Mouse (Mus musculus) hindbrain, embryonic 15.5 days (tissue): ENCODE measurements around the gene Arid5b. TPM values are rescaled to one million over a fixed set of nuclear protein-coding genes. Genes with fewer than 3 reads are reported as not detected.

ENCODE experiments used
- ATAC-seq: fragments of 200-750 bp; cut with Nextera tagmentation; 2 replicates; pipeline ENCODE4 v1.8.0; 2017; ENCODE audit warnings: low read depth, moderate number of reproducible peaks, moderate TSS enrichment; ENCODE audit not compliant: low FRiP score
- H3K27ac ChIP-seq: fragments of 300-500 bp; sonication (generic); replicated peaks from 2 replicates; pipeline ENCODE4 v1.5.1; 2015; ENCODE audit warnings: mild to moderate bottlenecking, inconsistent platforms
- H3K27me3 ChIP-seq: fragments of 300-500 bp; sonication (generic); 2 replicates; pipeline ENCODE4 v1.6.1; 2015; ENCODE audit warnings: control low read depth, inconsistent platforms
- H3K36me3 ChIP-seq: fragments of 300-500 bp; sonication (generic); 2 replicates; pipeline ENCODE4 v1.6.1; 2015; ENCODE audit warnings: control low read depth, inconsistent platforms
- H3K4me1 ChIP-seq: fragments of 300-500 bp; sonication (generic); replicated peaks from 2 replicates; pipeline ENCODE4 v1.6.1; 2015; ENCODE audit warnings: control low read depth, inconsistent platforms
- H3K4me2 ChIP-seq: fragments of 300-500 bp; sonication (generic); 2 replicates; pipeline ENCODE4 v1.6.1; 2015; ENCODE audit warnings: moderate library complexity, mild to moderate bottlenecking, inconsistent platforms
- H3K4me3 ChIP-seq: fragments of 300-500 bp; sonication (generic); 2 replicates; pipeline ENCODE4 v1.5.1; 2015; ENCODE audit warnings: mild to moderate bottlenecking, inconsistent platforms
- H3K9ac ChIP-seq: fragments of 300-500 bp; sonication (generic); 2 replicates; pipeline ENCODE4 v1.6.1; 2015; ENCODE audit warnings: inconsistent platforms
- H3K9me3 ChIP-seq: fragments of 300-500 bp; sonication (generic); 2 replicates; pipeline ENCODE4 v1.6.1; 2016; ENCODE audit warnings: control low read depth, inconsistent platforms
- WGBS: fragments of 180-500 bp; shearing (Covaris S2); methylation state at CpG from one replicate; pipeline ENCODE4 v1.1.7; 2015; 5-methylcytosine and 5-hydroxymethylcytosine counted together
- polyA plus RNA-seq: library from polyadenylated mRNA; unstranded; fragments of >200 nt; fragmentation: Nextera tagmentation; extraction: Ambion mirVana; gene quantifications from 2 replicates; pipeline ENCODE4 v1.2.1, GENCODE M21; 2015

The Arid5b gene
- polyA plus RNA-seq, 1 experiment from 2014 or later: 17.4 TPM

GRCm38 (mm10) chr10:68263296-68263968, 15.1 kb downstream of the Arid5b start:
- ATAC-seq: no peak
- WGBS: 91% methylated on average over 9 of the region's 9 CpGs
- 0 out of 2 replicates have a peak, but pooled peaks cover 3% of the 10 kb centered on the region for H3K36me3 ChIP-seq
- H3K4me2 ChIP-seq: no peak overlapping the region
- H3K27me3 ChIP-seq: no peaks in the 10 kb centered on the region
- no peak overlapping the region for H3K9ac ChIP-seq
- H3K4me3 ChIP-seq: no peak overlapping the region
- H3K4me1 ChIP-seq: peaks cover 4% of the 10 kb centered on the region; the same call in 1 of the 2 replicates
- H3K27ac ChIP-seq: no peak overlapping the region
- no peaks in the 10 kb centered on the region for H3K9me3 ChIP-seq

GRCm38 (mm10) chr10:68259601-68260000, 18.9 kb downstream of the Arid5b start:
- no peaks in the 10 kb centered on the region for H3K36me3 ChIP-seq
- WGBS: 52% methylated on average over 4 of the region's 4 CpGs

GRCm38 (mm10) chr10:68257358-68258056, 21.0 kb downstream of the Arid5b start:
- no peak overlapping the region for H3K4me2 ChIP-seq

More at GRCm38 (mm10) chr10:68259601-68260000, 18.9 kb downstream of the Arid5b start:
- H3K27ac ChIP-seq: no peak overlapping the region
- no peaks in the 10 kb centered on the region for H3K27me3 ChIP-seq
- no peaks in the 10 kb centered on the region for H3K9me3 ChIP-seq
- no peak overlapping the region for H3K4me3 ChIP-seq
- H3K9ac ChIP-seq: no peak overlapping the region
- no peaks in the 10 kb centered on the region for H3K4me1 ChIP-seq
- ATAC-seq: no peak
- no peak overlapping the region for H3K4me2 ChIP-seq

GRCm38 (mm10) chr10:68256134-68256533, 22.4 kb downstream of the Arid5b start:
- 82% methylated on average over 3 of the region's 3 CpGs for WGBS
- no peak overlapping the region for H3K4me2 ChIP-seq
- H3K9me3 ChIP-seq: no peaks in the 10 kb centered on the region
- H3K27me3 ChIP-seq: no peaks in the 10 kb centered on the region
- H3K4me1 ChIP-seq: no peaks in the 10 kb centered on the region
- ATAC-seq: no peak
- no peak overlapping the region for H3K9ac ChIP-seq
- H3K4me3 ChIP-seq: no peak overlapping the region
- H3K27ac ChIP-seq: no peak overlapping the region
- no peaks in the 10 kb centered on the region for H3K36me3 ChIP-seq

More at GRCm38 (mm10) chr10:68257358-68258056, 21.0 kb downstream of the Arid5b start:
- H3K9me3 ChIP-seq: no peaks in the 10 kb centered on the region
- no peaks in the 10 kb centered on the region for H3K4me1 ChIP-seq
- no peak overlapping the region for H3K4me3 ChIP-seq
- no peak overlapping the region for H3K27ac ChIP-seq
- 88% methylated on average over 10 of the region's 10 CpGs for WGBS
- H3K27me3 ChIP-seq: no peaks in the 10 kb centered on the region
- no peak overlapping the region for H3K9ac ChIP-seq
- no peaks in the 10 kb centered on the region for H3K36me3 ChIP-seq
- no peak for ATAC-seq

- Histone ChIP-seq H3K27ac (no peak overlapping the region), H3K4me2 (no peak overlapping the region), H3K36me3 (no peaks in the 10 kb centered on the region), H3K4me1 (peaks cover 3% of the 10 kb centered on the region), H3K27me3 (no peaks in the 10 kb centered on the region), H3K4me3 (no peak overlapping the region), H3K9me3 (no peaks in the 10 kb centered on the region), H3K9ac (no peak overlapping the region)
- WGBS: 85% methylated on average over 7 of the region's 7 CpGs
- no peak for ATAC-seq
These were observed 25.0 kb downstream of the Arid5b start for GRCm38 (mm10) chr10:68253452-68254117.

GRCm38 (mm10) chr10:68252650-68253049, 25.9 kb downstream of the Arid5b start:
- ATAC-seq: no peak
- Histone ChIP-seq H3K27me3 (no peaks in the 10 kb centered on the region), H3K9ac (no peak overlapping the region), H3K4me1 (peaks cover 6% of the 10 kb centered on the region), H3K4me3 (no peak overlapping the region), H3K36me3 (no peaks in the 10 kb centered on the region), H3K9me3 (no peaks in the 10 kb centered on the region), H3K27ac (no peak overlapping the region), H3K4me2 (no peak overlapping the region)
- 94% methylated on average over 4 of the region's 4 CpGs for WGBS

GRCm38 (mm10) chr10:68249355-68249782, 29.2 kb downstream of the Arid5b start:
- Histone ChIP-seq H3K4me2 (no peak overlapping the region), H3K27me3 (no peaks in the 10 kb centered on the region), H3K27ac (no peak overlapping the region), H3K36me3 (no peaks in the 10 kb centered on the region), H3K4me1 (peaks cover 6% of the 10 kb centered on the region), H3K9ac (no peak overlapping the region), H3K9me3 (no peaks in the 10 kb centered on the region), H3K4me3 (no peak overlapping the region)
- no peak for ATAC-seq
- WGBS: 55% methylated on average over 6 of the region's 6 CpGs

- Histone ChIP-seq H3K4me2 (no peak overlapping the region), H3K4me1 (peaks cover 6% of the 10 kb centered on the region), H3K27me3 (no peaks in the 10 kb centered on the region), H3K27ac (no peak overlapping the region), H3K4me3 (no peak overlapping the region), H3K9ac (no peak overlapping the region), H3K36me3 (no peaks in the 10 kb centered on the region), H3K9me3 (no peaks in the 10 kb centered on the region)
- WGBS: 43% methylated on average over 9 of the region's 9 CpGs
- ATAC-seq: no peak
These were observed 30.1 kb downstream of the Arid5b start for GRCm38 (mm10) chr10:68248281-68249015.

- no peak overlapping the region for H3K9ac ChIP-seq
- H3K4me1 ChIP-seq: peaks cover 6% of the 10 kb centered on the region
- no peak for ATAC-seq
- no peaks in the 10 kb centered on the region for H3K9me3 ChIP-seq
- no peak overlapping the region for H3K4me2 ChIP-seq
- 88% methylated on average over 4 of the region's 4 CpGs for WGBS
- peaks cover 4% of the 10 kb centered on the region; the same call in 1 of the 2 replicates for H3K36me3 ChIP-seq
- H3K27ac ChIP-seq: no peak overlapping the region
- H3K27me3 ChIP-seq: no peaks in the 10 kb centered on the region
- H3K4me3 ChIP-seq: no peak overlapping the region
These were observed 30.9 kb downstream of the Arid5b start for GRCm38 (mm10) chr10:68247490-68248280.

GRCm38 (mm10) chr10:68246603-68247247, 31.8 kb downstream of the Arid5b start:
- WGBS: 71% methylated on average over 7 of the region's 7 CpGs

More at GRCm38 (mm10) chr10:68246603-68247247, 31.8 kb downstream of the Arid5b start:
- no peak for ATAC-seq
- Histone ChIP-seq H3K4me1 (peaks cover 6% of the 10 kb centered on the region), H3K27me3 (no peaks in the 10 kb centered on the region), H3K4me2 (no peak overlapping the region), H3K27ac (no peak overlapping the region), H3K9ac (no peak overlapping the region), H3K4me3 (no peak overlapping the region), H3K9me3 (no peaks in the 10 kb centered on the region), H3K36me3 (peaks cover 10% of the 10 kb centered on the region; the same call in 1 of the 2 replicates)
